Mouse (Mus musculus) forebrain, embryonic 13.5 days (tissue): Measurements from ENCODE around the gene Gm28042. TPM values are rescaled to one million over a fixed set of nuclear protein-coding genes. Genes with fewer than 3 reads are reported as not detected.
A peak's percentile ranks its signal among the peaks of the same experiment; 100 is the strongest.

Source experiments
- ATAC-seq: fragments of 200-750 bp; cut with Nextera tagmentation; 2 replicates; pipeline ENCODE4 v1.8.0; 2017
- H3K27ac ChIP-seq: fragments of 300-500 bp; sonication (generic); 2 replicates; pipeline ENCODE4 v1.5.1; 2015; ENCODE audit warnings: inconsistent platforms, mild to moderate bottlenecking, moderate library complexity
- H3K27me3 ChIP-seq: fragments of 300-500 bp; sonication (generic); 2 replicates; pipeline ENCODE4 v1.6.1; 2015; ENCODE audit warnings: mild to moderate bottlenecking, inconsistent platforms
- H3K36me3 ChIP-seq: fragments of 300-500 bp; sonication (generic); 2 replicates; pipeline ENCODE4 v1.6.1; 2015; ENCODE audit warnings: mild to moderate bottlenecking, inconsistent platforms; ENCODE audit not compliant: poor library complexity, severe bottlenecking
- H3K4me1 ChIP-seq: fragments of 300-500 bp; sonication (generic); 2 replicates; pipeline ENCODE4 v1.6.1; 2015; ENCODE audit warnings: inconsistent platforms
- H3K4me2 ChIP-seq: fragments of 300-500 bp; sonication (generic); 2 replicates; pipeline ENCODE4 v1.6.1; 2015; ENCODE audit warnings: inconsistent platforms, mild to moderate bottlenecking, moderate library complexity
- H3K4me3 ChIP-seq: fragments of 300-500 bp; sonication (generic); 2 replicates; pipeline ENCODE4 v1.5.1; 2015; ENCODE audit warnings: mild to moderate bottlenecking, inconsistent platforms
- H3K9ac ChIP-seq: fragments of 300-500 bp; sonication (generic); 2 replicates; pipeline ENCODE4 v1.6.1; 2015; ENCODE audit warnings: mild to moderate bottlenecking, inconsistent platforms
- H3K9me3 ChIP-seq: fragments of 300-500 bp; sonication (generic); replicated peaks from 2 replicates; pipeline ENCODE4 v1.6.1; 2016; ENCODE audit warnings: inconsistent platforms
- WGBS: fragments of 180-500 bp; shearing (Covaris S2); methylation state at CpG from one replicate; pipeline ENCODE4 v1.1.7; 2015; 5-methylcytosine and 5-hydroxymethylcytosine counted together
- polyA plus RNA-seq: library from polyadenylated mRNA; unstranded; fragments of >200 nt; fragmentation: Nextera tagmentation; extraction: Ambion mirVana; gene quantifications from 2 replicates; pipeline ENCODE4 v1.2.1, GENCODE M21; 2015

The Gm28042 gene
- polyA plus RNA-seq, 1 experiment from 2014 or later = 4.8 TPM

- no peak for ATAC-seq
- Histone ChIP-seq H3K9me3 (no peaks in the 10 kb centered on the region), H3K9ac (no peak overlapping the region), H3K4me2 (no peak overlapping the region), H3K4me1 (no peaks in the 10 kb centered on the region), H3K27ac (no peak overlapping the region), H3K4me3 (no peak overlapping the region), H3K36me3 (peaks cover 41% of the 10 kb centered on the region), H3K27me3 (no peaks in the 10 kb centered on the region)
- 100% methylated on average over 2 of the region's 2 CpGs for WGBS
These were observed 13.3 kb upstream of the Gm28042 start for GRCm38 (mm10) chr2:120013831-120014486.

GRCm38 (mm10) chr2:120015882-120016281 is 11.4 kb upstream of the Gm28042 start:
- H3K27ac ChIP-seq = no peak overlapping the region
- no peak overlapping the region for H3K9ac ChIP-seq
- H3K9me3 ChIP-seq = no peaks in the 10 kb centered on the region
- H3K4me1 ChIP-seq = no peaks in the 10 kb centered on the region
- H3K4me3 ChIP-seq = no peak overlapping the region
- H3K4me2 ChIP-seq = no peak overlapping the region
- H3K36me3 ChIP-seq = peaks cover 61% of the 10 kb centered on the region
- ATAC-seq = no peak
- 93% methylated on average over 4 of the region's 4 CpGs for WGBS
- H3K27me3 ChIP-seq = no peaks in the 10 kb centered on the region

- no peak overlapping the region for H3K27ac ChIP-seq
- no peaks in the 10 kb centered on the region for H3K4me1 ChIP-seq
- H3K36me3 ChIP-seq = peaks cover 76% of the 10 kb centered on the region
- H3K4me2 ChIP-seq = no peak overlapping the region
- H3K4me3 ChIP-seq = no peak overlapping the region
- H3K27me3 ChIP-seq = no peaks in the 10 kb centered on the region
- 90% methylated on average over 12 of the region's 12 CpGs for whole genome bisulfite sequencing
- H3K9me3 ChIP-seq = no peaks in the 10 kb centered on the region
- H3K9ac ChIP-seq = no peak overlapping the region
- ATAC-seq = no peak
These were observed 9.7 kb upstream of the Gm28042 start for GRCm38 (mm10) chr2:120017599-120017998.

- no peak overlapping the region for H3K9ac ChIP-seq
- H3K4me2 ChIP-seq = no peak overlapping the region
- H3K9me3 ChIP-seq = no peaks in the 10 kb centered on the region
- no peak overlapping the region for H3K4me3 ChIP-seq
- ATAC-seq = no peak
- H3K36me3 ChIP-seq = peaks cover 65% of the 10 kb centered on the region
- peaks cover 15% of the 10 kb centered on the region for H3K4me1 ChIP-seq
- no peak overlapping the region for H3K27ac ChIP-seq
- 91% methylated on average over 5 of the region's 5 CpGs for WGBS
- H3K27me3 ChIP-seq = no peaks in the 10 kb centered on the region
These were observed 3.0 kb upstream of the Gm28042 start for GRCm38 (mm10) chr2:120024337-120024736.

- Histone ChIP-seq H3K4me2 (peak overlapping the region; percentile 65), H3K36me3 (peaks cover 65% of the 10 kb centered on the region), H3K27me3 (no peaks in the 10 kb centered on the region), H3K4me3 (peak overlapping the region; percentile 74), H3K27ac (peak overlapping the region; percentile 76; the same call in 1 of the 2 replicates), H3K9me3 (no peaks in the 10 kb centered on the region), H3K9ac (peak overlapping the region; percentile 83), H3K4me1 (peaks cover 15% of the 10 kb centered on the region)
- 50% methylated on average over 3 of the region's 3 CpGs for WGBS
- ATAC-seq = peak; percentile 37; the same call in 1 of the 2 replicates
These were observed 648 bp downstream of the Gm28042 start for GRCm38 (mm10) chr2:120027950-120028331.

- Histone ChIP-seq H3K9ac (no peak overlapping the region), H3K4me3 (no peak overlapping the region), H3K9me3 (no peaks in the 10 kb centered on the region), H3K4me2 (no peak overlapping the region), H3K27ac (no peak overlapping the region), H3K36me3 (peaks cover 66% of the 10 kb centered on the region), H3K27me3 (no peaks in the 10 kb centered on the region), H3K4me1 (peaks cover 15% of the 10 kb centered on the region)
- ATAC-seq = no peak
- WGBS = 84% methylated on average over 8 of the region's 8 CpGs
These were observed 3.1 kb downstream of the Gm28042 start for GRCm38 (mm10) chr2:120030380-120030779.

- no peak within 1 kb of the TSS for H3K4me3 ChIP-seq
- WGBS = 93% methylated on average over 12 of the region's 12 CpGs
- peaks cover 88% of the 10 kb centered on the region for H3K36me3 ChIP-seq
- ATAC-seq = no peak
- H3K9ac ChIP-seq = 0 out of 2 replicates have a peak within 1 kb of the TSS, but pooled peaks have one; percentile 18
- no peaks in the 10 kb centered on the region for H3K27me3 ChIP-seq
- H3K4me2 ChIP-seq = no peak within 1 kb of the TSS
- no peaks in the 10 kb centered on the region for H3K9me3 ChIP-seq
- H3K4me1 ChIP-seq = peaks cover 8% of the 10 kb centered on the region
- H3K27ac ChIP-seq = no peak within 1 kb of the TSS
These were observed 5.6 kb downstream of the Gm28042 start, which contains the start of gene Pla2g4b for GRCm38 (mm10) chr2:120032726-120033467. Gene Pla2g4b, plus strand, starts transcription at chr2:120033417.

GRCm38 (mm10) chr2:120033726-120034125 is 6.4 kb downstream of the Gm28042 start:
- 83% methylated on average over 5 of the region's 5 CpGs for WGBS
- H3K4me2 ChIP-seq = no peak overlapping the region
- peaks cover under 1% of the 10 kb centered on the region; the same call in 1 of the 2 replicates for H3K4me1 ChIP-seq
- no peak for ATAC-seq
- H3K36me3 ChIP-seq = peaks cover 96% of the 10 kb centered on the region
- H3K4me3 ChIP-seq = no peak overlapping the region
- H3K9me3 ChIP-seq = no peaks in the 10 kb centered on the region
- no peaks in the 10 kb centered on the region for H3K27me3 ChIP-seq
- 0 out of 2 replicates have a peak overlapping the region, but pooled peaks have one; percentile 18 for H3K9ac ChIP-seq
- no peak overlapping the region for H3K27ac ChIP-seq

GRCm38 (mm10) chr2:120037744-120038143 is 10.5 kb downstream of the Gm28042 start:
- Histone ChIP-seq H3K27me3 (no peaks in the 10 kb centered on the region), H3K9me3 (no peaks in the 10 kb centered on the region), H3K4me1 (no peaks in the 10 kb centered on the region), H3K9ac (no peak overlapping the region), H3K4me3 (no peak overlapping the region), H3K36me3 (peaks cover 99% of the 10 kb centered on the region), H3K27ac (no peak overlapping the region), H3K4me2 (no peak overlapping the region)
- no peak for ATAC-seq
- WGBS = 94% methylated on average over 9 of the region's 9 CpGs

- H3K27me3 ChIP-seq = no peaks in the 10 kb centered on the region
- 94% methylated on average over 5 of the region's 5 CpGs for WGBS
- no peaks in the 10 kb centered on the region for H3K9me3 ChIP-seq
- no peak overlapping the region for H3K4me2 ChIP-seq
- no peaks in the 10 kb centered on the region for H3K4me1 ChIP-seq
- no peak overlapping the region for H3K27ac ChIP-seq
- H3K36me3 ChIP-seq = peaks cover 68% of the 10 kb centered on the region
- no peak for ATAC-seq
- no peak overlapping the region for H3K9ac ChIP-seq
- H3K4me3 ChIP-seq = no peak overlapping the region
These were observed 13.7 kb downstream of the Gm28042 start for GRCm38 (mm10) chr2:120040991-120041390.

- H3K36me3 ChIP-seq = peaks cover 36% of the 10 kb centered on the region
- no peaks in the 10 kb centered on the region for H3K9me3 ChIP-seq
- 54% methylated on average over 4 of the region's 4 CpGs for WGBS
- no peak overlapping the region; the same call in 1 of the 2 replicates for H3K27ac ChIP-seq
- H3K9ac ChIP-seq = no peak overlapping the region
- no peaks in the 10 kb centered on the region for H3K27me3 ChIP-seq
- no peak overlapping the region for H3K4me3 ChIP-seq
- no peak overlapping the region for H3K4me2 ChIP-seq
- no peaks in the 10 kb centered on the region for H3K4me1 ChIP-seq
- no peak for ATAC-seq
These were observed 16.9 kb downstream of the Gm28042 start for GRCm38 (mm10) chr2:120044101-120044603.

GRCm38 (mm10) chr2:120044676-120045075 is 17.4 kb downstream of the Gm28042 start:
- Histone ChIP-seq H3K4me3 (no peak overlapping the region), H3K9ac (no peak overlapping the region), H3K36me3 (peaks cover 31% of the 10 kb centered on the region), H3K27me3 (no peaks in the 10 kb centered on the region), H3K4me1 (no peaks in the 10 kb centered on the region), H3K9me3 (no peaks in the 10 kb centered on the region), H3K27ac (no peak overlapping the region), H3K4me2 (no peak overlapping the region)
- no peak for ATAC-seq
- 79% methylated on average over 3 of the region's 3 CpGs for WGBS
